Mouse (Mus musculus) spleen, postnatal 36 days (tissue): ENCODE measurements around the gene Noxo1.
A peak's percentile ranks its signal among the peaks of the same experiment; 100 is the strongest.
"Not testable (repeated sequence)": the region's sequence is repeated elsewhere in the genome, so short reads cannot be mapped to it uniquely, and the experiment has no call there.

Experiments
- DNase-seq, 2 experiments: peaks; one replicate each; pipeline ENCODE4 v3.0.0; 2022; ENCODE audit warnings: low spot score in 2 of 2, mixed read lengths in 1 of 2

Noxo1 gene

DNA sequence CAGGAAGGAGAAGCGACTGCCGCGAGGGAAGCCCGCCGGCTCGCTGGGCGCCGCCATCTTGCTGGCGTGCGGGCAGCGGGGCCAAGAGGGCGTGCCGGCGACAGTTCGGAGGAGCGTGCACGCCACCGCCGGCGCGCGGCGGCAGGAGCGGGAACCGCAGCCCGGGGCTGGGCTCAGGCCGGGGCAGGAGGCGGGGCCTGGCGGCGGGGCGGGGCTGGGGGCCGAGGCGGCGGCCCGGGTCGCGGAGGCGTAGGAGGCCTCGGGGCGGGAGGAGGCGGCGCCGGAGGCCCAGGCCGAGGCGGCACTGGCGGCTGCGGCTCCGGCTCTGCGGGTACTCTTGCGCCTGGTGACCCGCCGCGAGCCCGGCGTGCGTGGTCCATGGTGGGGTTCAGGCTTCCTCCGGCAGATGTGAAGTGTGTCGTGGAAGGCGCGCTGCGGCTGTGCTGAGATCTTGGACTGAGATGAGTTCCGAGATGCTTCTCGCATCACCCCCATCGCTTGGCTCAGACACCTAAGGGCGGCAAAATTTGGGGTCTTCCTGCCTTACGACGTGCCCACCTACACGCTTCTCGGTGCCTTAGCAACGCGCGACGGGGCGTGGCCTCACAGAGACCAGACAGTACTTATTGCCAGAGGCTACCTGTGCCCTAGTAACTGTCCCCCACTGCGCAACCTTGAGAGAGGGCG, at the start of gene Noxo1, which contains the start of gene Gfer:
Gene Noxo1, plus strand, starts transcription at position 224 of the 687 bp plus-strand sequence.
Gene Gfer, minus strand, starts transcription at position 146 of the 687 bp plus-strand sequence.
- DNase-seq: peak; percentile 83 to 86

DNA sequence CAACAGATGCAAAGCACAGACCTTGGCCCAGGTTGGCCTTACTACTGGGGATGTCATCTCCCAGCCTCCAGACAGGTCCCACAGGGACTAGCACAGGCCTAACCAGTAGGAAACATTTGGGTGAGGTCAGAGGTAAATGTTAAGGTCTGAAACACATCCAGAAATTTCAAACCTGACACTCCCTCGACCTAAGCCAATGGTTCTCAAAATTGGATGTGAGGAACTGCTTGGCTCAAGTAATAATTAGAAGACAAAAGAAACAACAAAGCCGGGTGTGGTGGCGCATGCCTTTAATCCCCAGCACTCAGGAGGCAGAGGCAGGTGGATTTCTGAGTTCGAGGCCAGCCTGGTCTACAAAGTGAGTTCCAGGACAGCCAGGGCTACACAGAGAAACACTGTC, 49.7 kb upstream of the Noxo1 start:
- DNase-seq: no peak

DNA sequence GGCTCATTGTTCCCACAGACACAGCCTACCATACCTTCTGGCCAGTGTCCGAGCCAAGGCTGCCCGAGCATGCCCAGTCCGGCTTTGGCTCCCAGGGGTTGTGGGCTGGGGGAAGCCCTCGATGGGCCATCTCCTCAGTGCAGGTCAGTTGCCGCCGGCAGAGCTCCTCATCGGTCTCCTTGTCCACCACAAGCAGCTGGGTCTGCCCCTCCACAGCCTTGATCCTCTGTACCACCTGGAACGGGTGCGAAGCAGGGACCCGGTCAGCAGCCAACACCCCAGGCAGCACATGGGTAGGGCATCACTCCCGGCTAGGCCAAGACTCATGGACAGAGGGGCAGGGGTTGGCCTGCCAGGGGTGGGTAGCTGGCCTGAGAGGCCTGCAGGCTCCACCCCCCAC, 48.5 kb upstream of the Noxo1 start:
- no peak for DNase-seq

DNA sequence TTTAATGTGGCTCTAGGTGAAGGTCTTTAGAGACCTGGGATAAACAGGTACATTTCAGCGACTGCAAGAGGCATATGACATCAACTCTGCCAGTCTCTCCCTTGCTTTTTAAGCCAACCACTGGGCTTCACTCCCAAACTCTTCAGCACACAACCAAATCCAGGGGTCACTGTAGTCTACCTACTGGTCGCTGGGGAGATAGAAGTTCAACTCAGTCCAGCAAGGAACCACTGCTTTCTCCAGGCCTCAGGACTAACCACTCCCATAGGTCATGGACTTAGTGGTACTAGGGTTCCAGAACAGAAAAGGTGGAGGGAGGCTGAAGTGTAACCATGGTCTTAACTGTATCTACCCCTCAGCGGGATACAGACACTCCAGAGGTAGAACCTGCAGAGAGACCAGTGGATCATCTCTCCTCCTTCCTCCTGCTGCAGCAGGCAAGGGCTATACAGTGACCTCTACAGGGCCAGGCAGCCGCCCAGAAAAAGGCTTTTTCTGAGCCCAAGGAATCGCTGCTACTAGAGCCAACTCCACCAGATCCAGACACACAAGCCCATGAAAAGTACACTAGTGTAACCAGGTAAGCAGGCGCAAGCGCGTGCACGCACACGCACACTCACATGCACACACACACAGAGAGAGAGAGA, 47.2 kb upstream of the Noxo1 start:
- DNase-seq: no peak

DNA sequence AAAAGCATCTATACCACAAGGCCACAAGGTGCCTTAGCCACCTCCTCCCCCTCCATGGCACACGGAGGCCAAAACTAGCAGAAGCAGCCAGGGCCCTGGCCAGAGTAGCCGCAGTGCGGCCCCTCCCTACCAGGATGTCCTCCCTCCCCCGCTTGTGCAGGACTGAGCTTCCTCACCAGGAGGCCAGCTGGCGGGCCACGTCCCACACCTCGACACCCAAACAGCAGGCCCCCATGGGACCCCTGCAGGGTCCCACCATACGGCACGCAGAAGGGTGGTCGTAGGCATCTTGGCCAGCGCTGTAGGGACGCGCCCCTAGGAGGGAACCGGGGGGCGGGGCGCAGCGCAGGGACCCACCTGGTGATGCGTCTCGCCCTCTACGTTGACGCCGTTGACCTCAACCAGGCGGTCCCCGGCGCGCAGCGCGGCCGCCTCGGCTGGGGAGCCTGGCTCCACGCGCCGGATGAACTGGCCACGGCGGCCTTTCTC, 46.4 kb upstream of the Noxo1 start:
- DNase-seq: no peak

DNA sequence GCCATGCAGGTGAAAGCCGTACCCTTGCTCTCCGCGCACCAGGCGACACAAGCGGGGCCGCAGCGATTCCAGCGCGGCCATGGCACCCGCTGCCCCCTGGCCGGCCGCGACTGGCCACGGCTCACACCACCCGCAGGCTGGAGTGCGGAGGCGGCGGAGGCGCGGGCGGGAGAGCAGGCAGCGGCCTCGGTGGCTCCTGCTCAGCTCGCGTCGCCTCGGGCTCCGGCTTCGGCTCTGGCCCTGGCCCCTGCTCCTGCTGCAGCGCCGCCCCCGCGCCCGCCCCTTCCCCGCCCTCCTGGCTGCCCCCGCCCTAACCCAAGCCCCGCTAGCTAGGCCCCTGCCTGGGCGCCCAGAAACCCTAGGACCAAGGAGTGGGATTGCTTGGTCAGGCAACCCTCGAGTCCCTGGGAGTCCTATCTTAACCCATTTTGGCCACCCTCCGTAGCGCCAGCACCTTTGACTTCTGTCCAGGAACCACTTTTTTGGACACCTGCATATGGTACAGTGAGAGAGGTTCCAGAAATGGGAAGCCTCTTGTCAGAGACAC, 45.9 kb upstream of the Noxo1 start, which contains the start of gene Slc9a3r2:
Gene Slc9a3r2, minus strand, starts transcription at position 258 of the 547 bp plus-strand sequence.
- DNase-seq: no peak

DNA sequence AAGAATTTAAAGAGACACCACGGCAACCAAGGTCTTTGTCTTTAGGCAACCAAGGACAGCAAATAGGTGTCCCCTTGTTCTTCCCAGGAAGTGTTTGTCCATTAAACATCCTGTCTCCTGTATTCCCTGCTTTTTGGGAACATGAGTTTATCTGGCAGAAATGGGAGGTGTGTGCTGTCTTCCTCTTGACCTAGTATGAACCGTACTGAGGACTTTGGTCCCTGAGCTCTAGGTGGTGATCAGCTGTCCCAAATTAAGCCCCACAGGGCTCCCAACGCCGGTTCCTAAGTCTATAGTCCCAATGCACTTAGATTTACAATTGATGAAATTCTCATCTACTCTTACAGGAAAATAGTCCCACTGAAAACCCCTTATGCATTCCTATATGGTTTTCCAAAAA, 45.3 kb upstream of the Noxo1 start:
- DNase-seq: no peak

DNA sequence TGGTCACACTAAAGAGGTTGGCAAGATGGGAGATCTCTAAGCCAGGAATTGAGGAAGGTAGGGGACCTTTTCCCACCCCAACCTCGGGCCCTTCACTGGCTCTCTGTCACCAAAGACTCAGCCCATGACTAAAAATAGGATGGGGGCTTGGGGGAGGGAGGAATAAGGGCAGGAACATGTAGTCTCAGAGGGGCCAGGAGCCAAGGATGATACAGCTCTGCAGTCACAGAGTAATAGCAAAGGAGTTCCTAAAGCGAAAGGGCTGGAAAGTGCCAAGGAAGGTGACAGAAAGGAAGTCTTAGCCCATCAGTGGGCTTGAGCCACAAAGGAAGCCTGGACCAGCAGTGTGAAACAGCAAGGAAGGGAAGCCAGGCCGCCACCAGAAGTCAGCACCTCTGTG, 44.2 kb upstream of the Noxo1 start:
- DNase-seq: no peak

DNA sequence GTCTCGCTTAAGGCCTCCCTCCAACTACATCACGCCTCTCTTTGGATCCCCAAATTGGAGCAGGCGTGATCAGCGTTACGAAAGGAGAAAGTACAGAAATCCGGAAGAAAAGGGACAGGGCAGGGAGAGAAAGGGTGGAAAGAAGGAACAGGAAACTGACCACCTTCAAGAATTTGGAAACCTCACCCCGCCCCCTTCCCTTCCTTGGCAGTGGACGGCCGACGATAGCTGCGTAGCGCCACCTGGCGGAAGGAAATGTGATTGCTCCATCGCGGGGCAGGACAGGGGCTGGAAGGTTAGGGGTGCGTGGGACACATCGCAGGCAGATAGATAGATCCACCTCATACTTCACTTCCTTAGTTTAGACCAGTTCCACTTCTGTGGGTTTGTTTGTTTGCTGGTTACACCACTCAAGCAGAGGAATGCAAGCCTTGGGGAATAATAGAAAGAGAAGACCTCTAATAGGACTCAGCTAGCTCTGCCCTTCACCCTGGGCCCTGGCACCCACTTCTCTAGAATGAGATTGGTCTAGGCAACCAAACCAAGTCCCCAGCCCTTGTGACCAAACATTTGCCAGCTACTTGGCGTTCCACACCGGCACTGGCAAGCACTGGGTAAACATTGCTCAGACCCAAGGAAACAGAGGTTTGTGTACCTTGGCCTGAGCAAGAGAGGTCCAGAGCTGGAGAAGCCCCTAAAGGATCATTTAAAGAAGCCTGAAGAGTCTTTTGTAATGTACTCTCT, 41.9 kb upstream of the Noxo1 start:
- peak; percentile 51 to 64 for DNase-seq

DNA sequence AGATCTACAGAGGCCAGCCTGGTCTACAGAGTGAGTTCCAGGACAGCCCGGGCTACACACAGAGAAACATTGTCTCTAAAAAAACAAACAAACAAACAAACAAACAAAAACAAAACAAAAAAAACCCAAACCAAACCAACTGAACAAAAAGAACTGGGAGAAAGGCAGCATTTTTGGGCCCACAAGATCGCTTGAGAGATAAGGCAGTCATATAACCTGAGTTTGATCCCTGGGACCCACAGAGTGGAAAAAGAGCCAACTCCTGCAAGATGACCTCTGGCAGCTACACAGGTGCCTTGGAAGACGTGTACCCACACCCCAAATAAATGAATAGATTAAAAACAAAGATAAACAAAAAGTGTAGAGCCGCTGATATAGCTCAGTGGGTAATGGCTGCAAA, 41.1 kb upstream of the Noxo1 start:
- DNase-seq: no peak

DNA sequence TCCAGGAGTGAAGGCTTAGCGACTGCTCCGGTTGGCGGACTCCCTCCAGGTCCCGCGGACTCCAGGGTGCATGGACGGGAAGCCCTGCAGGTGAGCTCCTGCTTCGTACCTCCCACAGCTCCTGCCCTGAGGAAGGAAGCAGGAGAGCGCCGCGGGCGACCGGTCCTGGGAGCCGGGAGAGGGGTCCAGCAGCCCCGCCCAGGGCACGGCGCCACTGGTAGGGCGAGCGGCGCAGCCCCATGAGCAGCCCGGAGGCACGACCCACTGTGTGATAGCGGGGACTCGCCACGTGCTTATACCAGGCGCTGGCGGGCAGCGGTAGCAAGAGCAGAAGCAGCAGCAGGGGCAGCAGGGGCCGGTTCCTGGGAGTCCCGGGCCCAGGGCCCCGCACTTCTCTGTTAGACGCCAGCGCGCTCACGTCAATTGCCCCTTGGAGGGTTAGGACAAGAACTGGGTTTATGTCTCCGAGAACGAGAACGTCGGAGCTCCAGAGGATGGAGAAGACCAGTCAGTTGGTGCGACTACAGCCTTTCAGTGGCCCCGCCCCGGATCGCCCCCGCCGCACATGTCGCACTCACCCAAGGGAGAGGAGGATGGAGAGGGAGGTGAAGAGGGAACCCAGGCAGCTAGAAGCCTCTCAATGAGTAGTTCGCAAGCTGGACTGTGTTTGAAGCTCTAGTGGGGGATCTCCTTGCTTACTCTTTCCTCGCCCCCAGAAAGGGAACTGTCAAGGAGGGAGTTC, 37.8 kb upstream of the Noxo1 start, which contains the start of gene Npw:
Gene Npw, minus strand, starts transcription at position 441 of the 742 bp plus-strand sequence.
- no peak for DNase-seq

DNA sequence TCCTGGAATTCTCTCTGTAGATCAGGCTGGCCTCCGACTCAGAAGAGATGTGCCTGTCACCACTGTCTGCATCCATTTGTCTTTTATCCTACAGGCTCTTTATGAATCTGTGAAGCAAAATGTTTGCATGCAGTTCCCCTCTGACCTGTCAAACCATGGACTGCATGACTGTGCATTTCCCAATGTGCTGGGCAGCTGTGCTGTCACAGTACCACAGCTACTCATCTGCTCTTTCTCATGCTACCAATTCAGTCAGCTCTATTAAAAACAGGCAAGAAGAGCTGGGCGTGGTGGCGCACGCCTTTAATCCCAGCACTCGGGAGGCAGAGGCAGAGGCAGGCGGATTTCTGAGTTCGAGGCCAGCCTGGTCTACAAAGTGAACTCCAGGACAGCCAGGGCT, 29.0 kb upstream of the Noxo1 start:
- DNase-seq: not testable (repeated sequence)

DNA sequence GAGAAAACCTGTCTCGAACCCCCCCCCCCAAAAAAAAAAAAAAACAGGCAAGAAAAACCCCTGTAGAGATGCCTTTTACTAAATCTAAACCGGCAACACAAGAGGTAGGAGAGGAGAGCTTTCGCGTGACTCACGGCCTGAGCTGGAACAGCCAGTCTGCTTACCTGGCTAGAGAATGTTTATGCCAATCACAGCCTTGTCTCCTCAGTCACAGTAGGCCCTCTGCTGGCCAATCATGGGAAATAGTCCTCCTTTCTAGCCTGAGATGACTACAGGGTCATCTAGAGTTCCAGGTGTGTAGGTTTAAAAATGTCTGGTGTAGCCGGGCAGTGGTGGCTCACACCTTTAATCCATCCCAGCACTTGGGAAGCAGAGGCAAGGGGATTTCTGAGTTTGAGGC, 28.6 kb upstream of the Noxo1 start:
- DNase-seq: peak; percentile 59 to 64

DNA sequence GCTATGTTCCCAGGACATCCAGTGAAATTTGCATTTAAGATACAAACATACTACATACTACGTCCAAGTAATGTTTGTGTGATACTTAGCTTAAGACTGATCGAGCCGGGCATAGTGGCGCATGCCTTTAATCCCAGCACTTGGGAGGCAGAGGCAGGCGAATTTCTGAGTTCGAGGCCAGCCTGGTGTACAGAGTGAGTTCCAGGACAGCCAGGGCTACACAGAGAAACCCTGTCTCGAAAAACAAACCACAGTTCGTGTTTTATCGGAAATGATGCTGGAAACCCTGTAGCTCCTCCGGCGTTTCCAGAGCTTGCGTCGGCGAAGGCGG, 26.9 kb upstream of the Noxo1 start:
- not testable (repeated sequence) for DNase-seq

DNA sequence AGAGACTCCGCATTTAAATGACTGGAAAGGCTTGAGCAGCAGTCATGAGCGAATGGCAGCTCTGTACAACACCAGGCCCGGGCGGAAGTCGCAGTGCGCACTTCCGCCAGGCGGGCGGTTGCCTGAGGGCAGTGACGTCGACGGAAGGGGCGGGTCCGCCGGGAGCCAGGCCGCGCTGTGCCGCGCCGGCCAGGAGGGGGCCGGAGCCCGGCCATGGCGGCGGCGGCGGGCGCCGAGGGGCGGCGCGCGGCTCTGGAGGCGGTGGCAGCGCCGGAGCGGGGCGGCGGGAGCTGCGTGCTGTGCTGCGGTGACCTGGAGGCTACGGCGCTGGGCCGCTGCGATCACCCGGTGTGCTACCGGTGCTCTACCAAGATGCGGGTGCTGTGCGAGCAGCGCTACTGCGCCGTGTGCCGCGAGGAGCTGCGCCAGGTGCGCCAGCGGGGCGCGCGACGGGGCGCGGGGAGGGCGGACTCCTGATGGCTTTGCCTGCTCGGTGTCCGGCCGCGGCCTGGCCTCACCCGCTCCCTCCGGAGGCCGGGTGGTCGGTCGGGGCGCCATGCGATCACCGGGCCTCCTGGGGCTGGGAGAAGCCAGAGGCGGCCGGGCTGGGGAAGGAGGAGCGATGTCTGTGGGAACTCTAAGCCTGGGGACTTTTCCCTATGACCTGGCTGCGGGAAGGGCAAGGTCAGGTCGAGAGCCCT, 26.3 kb upstream of the Noxo1 start, which contains the start of gene Zfp598:
Gene Zfp598, plus strand, starts transcription at position 143 of the 701 bp plus-strand sequence.
- DNase-seq: peak; percentile 92 to 94

DNA sequence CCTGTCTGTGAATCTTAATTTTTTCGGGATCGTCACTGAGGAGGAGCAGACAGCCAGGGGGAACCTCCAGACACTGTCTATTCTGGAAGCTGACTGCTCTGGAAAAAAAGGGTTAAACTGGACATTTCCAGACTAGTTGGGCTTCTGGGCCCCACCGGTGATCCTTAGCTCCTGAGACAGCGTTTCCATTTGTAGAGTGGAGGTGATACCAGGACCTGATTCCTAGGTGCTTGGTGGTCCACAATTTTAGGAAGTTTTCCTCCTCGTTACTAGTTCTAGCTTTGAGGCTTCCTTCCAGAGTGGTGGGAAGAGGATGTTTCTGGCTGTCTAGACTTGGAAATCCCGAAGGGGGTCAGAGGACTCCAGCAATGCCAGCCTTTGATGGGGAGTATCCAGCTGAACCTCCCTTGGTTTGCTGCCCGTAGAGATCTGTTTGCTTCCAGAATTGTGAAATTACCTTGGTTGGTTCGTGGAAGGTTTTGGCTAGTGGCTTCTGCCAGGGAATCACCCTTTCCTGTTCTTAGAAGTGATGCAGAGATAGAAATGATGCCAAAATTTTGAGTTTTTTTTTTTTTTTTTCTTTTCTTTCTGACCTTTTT, 25.7 kb upstream of the Noxo1 start:
- DNase-seq: no peak

DNA sequence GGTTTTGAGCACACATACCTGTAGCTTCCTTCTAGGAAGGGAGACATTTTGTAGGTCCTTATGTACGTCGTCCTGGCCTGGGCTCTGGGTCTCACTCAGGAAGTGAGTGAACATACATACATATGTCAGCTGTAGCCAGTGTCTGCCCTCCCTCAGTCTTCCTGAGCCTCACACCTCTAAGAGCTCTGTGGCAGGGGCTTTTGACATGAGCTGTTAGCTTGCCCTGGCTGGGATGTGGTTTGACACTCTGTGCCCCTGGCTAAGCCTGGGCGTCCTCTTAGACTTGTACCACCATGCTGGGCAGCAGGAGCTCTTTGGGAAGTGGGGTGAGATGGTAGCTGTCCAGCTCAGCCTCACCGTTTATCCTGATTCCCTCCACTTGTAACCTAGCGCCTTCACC, 24.7 kb upstream of the Noxo1 start:
- DNase-seq: no peak

DNA sequence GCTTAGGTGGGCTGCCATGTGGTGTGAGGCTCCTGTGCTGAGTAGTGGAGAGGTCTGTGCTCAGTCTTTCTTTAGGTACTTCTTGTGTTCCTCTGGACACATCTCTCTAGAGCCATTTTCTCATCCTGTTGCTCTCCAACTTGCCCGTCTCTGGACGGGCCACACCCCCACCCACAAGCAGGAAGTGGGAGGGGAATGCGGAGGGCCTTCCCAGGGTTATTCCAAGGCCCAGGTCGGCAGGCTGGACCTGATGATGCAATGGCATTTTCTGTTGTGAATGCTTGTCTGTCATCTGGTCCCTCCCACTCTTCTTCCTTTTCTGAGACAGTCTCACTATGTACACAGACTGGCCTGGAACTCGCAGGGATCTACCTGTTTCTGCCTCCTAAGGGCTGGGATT, 23.9 kb upstream of the Noxo1 start:
- DNase-seq: peak; percentile 36 to 38

DNA sequence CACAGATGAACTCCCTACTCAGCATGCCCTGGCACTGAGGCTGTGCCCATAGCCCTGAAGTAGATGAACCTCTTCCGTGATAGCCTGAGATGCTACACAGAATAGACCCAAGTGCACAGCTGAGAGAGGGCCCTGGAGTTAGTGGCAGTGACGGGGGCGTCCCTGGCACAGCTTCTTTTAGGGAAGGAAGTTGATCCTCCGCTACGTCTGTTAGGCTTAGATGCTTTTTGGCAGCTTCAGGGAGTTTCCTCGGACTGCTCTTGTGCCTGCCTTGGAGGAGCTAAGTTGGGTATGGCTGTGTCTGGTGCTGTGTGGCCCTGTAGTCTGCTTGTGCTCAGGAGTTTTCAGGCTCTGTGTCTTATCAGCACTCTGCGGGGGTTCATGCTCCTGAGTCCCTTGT, 21.8 kb upstream of the Noxo1 start:
- DNase-seq: no peak

DNA sequence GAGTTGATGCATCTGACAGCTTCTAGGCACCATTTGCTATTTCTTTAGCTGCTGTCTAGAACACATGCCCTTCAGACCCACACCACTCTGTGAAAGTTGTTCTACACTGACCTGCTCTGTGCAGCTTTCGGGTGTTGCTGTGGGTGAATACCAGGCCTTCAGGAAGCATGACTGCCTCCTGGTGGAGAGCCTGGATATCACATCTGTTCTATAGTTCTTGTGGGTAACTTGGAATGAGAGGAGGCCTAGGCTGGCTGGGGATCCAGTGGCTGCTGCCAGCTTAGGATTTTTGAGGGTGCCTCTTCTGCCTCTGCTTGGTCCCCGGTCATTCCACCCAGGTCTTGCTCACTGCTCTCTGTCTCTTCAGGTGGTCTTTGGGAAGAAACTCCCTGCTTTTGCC, 19.8 kb upstream of the Noxo1 start:
- peak; percentile 51 to 67 for DNase-seq
